Mouse (Mus musculus): ENCODE measurements around the gene Col25a1. TPM values are rescaled to one million over a fixed set of nuclear protein-coding genes. Genes with fewer than 3 reads are reported as not detected.

Col25a1 gene
- polyA plus RNA-seq, 1 experiment from 2014 or later: 6.3 TPM

DNA sequence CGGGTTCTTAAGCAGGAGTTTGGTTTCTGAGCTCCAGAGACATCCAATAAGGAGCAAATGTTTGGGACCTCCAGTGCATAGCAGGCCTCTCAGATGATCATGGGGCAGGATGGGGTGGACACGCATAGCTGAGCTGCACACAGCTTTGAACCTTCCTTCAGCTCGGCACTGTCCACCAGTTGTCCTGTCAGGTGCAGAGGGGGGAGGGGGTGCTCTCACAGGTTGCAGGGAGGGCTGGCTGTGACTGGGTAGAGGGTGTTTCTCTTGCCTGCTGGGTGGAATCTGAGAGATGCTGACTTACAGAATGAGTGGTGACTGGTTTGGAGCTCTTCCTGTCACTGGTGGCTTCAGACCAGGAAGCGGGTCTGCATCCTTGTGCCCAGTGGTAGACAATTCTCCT, 157.5 kb downstream of the Col25a1 start:
- peak overlapping the region; percentile 49 for H3K27ac ChIP-seq
- no peak for DNase-seq (ENCODE audit: low spot score)
- H3K4me1 ChIP-seq (replicated peaks; ENCODE audit: control insufficient read depth, insufficient read depth, low read length): peaks cover 20% of the 10 kb centered on the region; the same call in 1 of the 2 replicates
- ATAC-seq (ENCODE audit: low FRiP score): peak; percentile 26; the same call in 1 of the 2 replicates
- no peak overlapping the region for H3K4me3 ChIP-seq (replicated peaks; ENCODE audit: low read length)
- no peak overlapping the region for H3K4me2 ChIP-seq (replicated peaks)
- no peak overlapping the region for H3K9ac ChIP-seq
- no peaks in the 10 kb centered on the region for H3K27me3 ChIP-seq (ENCODE audit: control insufficient read depth, insufficient read depth, low read length)
- H3K36me3 ChIP-seq (replicated peaks; ENCODE audit: control insufficient read depth, insufficient read depth): no peaks in the 10 kb centered on the region
- H3K9me3 ChIP-seq (ENCODE audit: control insufficient read depth, low read length): no peaks in the 10 kb centered on the region
- 73% methylated on average over 4 of the region's 4 CpGs for WGBS

DNA sequence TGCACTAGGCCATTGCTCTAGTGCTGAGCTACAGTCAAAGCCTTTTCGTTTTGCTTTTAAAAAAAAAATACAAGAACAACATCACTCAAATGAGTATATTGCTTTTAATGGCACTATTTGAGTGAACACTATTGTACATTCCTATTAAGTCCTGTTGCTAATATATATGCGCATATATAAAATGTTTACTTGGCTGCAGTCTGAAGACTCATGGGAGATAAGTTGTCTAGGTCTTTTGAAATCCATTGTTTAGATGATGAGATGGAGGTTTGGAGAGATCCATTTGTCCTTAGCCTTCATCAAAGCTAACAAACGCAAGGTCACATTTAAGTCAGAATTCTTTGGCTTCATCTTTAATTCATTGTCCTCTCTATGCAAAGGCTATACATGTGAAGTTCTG, 157.9 kb downstream of the Col25a1 start:
- no peaks in the 10 kb centered on the region for H3K36me3 ChIP-seq (replicated peaks; ENCODE audit: control insufficient read depth, insufficient read depth)
- H3K4me2 ChIP-seq (replicated peaks): no peak overlapping the region
- H3K4me3 ChIP-seq (replicated peaks; ENCODE audit: low read length): no peak overlapping the region
- no peaks in the 10 kb centered on the region for H3K9me3 ChIP-seq (ENCODE audit: control insufficient read depth, low read length)
- peak overlapping the region; percentile 5; the same call in 1 of the 2 replicates for H3K27ac ChIP-seq
- ATAC-seq (ENCODE audit: low FRiP score): no peak
- no peak overlapping the region for H3K9ac ChIP-seq
- DNase-seq (ENCODE audit: low spot score): no peak
- no peaks in the 10 kb centered on the region for H3K27me3 ChIP-seq (ENCODE audit: control insufficient read depth, insufficient read depth, low read length)
- peaks cover 20% of the 10 kb centered on the region; the same call in 1 of the 2 replicates for H3K4me1 ChIP-seq (replicated peaks; ENCODE audit: control insufficient read depth, insufficient read depth, low read length)
- WGBS: 66% methylated on average over 3 of the region's 3 CpGs

DNA sequence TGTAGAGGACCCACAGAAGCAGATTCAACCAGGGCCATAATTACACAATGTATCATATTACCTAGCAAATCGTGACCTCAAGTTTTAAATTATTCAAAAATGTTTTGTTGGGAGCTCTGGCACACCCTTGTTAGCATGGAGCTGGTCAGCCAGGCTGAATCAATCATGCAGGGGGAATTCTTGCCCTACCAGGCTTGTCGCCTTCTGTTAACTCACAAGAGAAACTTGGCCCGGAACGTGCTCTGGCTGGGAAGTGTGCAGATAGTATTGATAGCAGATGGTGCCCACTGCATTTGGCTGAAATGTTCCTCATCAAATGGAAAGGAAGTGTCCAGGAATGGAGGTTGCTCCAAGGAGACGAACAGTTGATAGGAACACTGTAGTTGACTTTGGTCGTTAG, 158.9 kb downstream of the Col25a1 start:
- Histone ChIP-seq H3K4me3 (replicated peaks; ENCODE audit: low read length) (no peak overlapping the region), H3K4me1 (replicated peaks; ENCODE audit: control insufficient read depth, insufficient read depth, low read length) (peaks cover 20% of the 10 kb centered on the region; the same call in 1 of the 2 replicates), H3K27ac (no peak overlapping the region), H3K9me3 (ENCODE audit: control insufficient read depth, low read length) (no peaks in the 10 kb centered on the region), H3K27me3 (ENCODE audit: control insufficient read depth, insufficient read depth, low read length) (no peaks in the 10 kb centered on the region), H3K4me2 (replicated peaks) (no peak overlapping the region), H3K9ac (no peak overlapping the region), H3K36me3 (replicated peaks; ENCODE audit: control insufficient read depth, insufficient read depth) (no peaks in the 10 kb centered on the region)
- ATAC-seq (ENCODE audit: low FRiP score) (peak; percentile 71; the same call in 1 of the 2 replicates), DNase-seq (ENCODE audit: low spot score) (no peak)
- WGBS: 60% methylated on average over 6 of the region's 6 CpGs

GRCm38 (mm10) chr3:130290672-130291071, 159.4 kb downstream of the Col25a1 start:
- no peak for ATAC-seq (ENCODE audit: low FRiP score)
- Histone ChIP-seq H3K27ac (no peak overlapping the region), H3K4me3 (replicated peaks; ENCODE audit: low read length) (no peak overlapping the region), H3K9me3 (ENCODE audit: control insufficient read depth, low read length) (no peaks in the 10 kb centered on the region), H3K27me3 (ENCODE audit: control insufficient read depth, insufficient read depth, low read length) (no peaks in the 10 kb centered on the region), H3K36me3 (replicated peaks; ENCODE audit: control insufficient read depth, insufficient read depth) (no peaks in the 10 kb centered on the region), H3K4me2 (replicated peaks) (no peak overlapping the region), H3K9ac (no peak overlapping the region), H3K4me1 (replicated peaks; ENCODE audit: control insufficient read depth, insufficient read depth, low read length) (peaks cover 20% of the 10 kb centered on the region; the same call in 1 of the 2 replicates)
- WGBS: 98% methylated on average over 5 of the region's 5 CpGs
- no peak for DNase-seq (ENCODE audit: low spot score)

GRCm38 (mm10) chr3:130291926-130292325, 160.6 kb downstream of the Col25a1 start:
- H3K36me3 ChIP-seq (replicated peaks; ENCODE audit: control insufficient read depth, insufficient read depth): no peaks in the 10 kb centered on the region
- no peak overlapping the region for H3K4me2 ChIP-seq (replicated peaks)
- no peak for ATAC-seq (ENCODE audit: low FRiP score)
- H3K27me3 ChIP-seq (ENCODE audit: control insufficient read depth, insufficient read depth, low read length): no peaks in the 10 kb centered on the region
- peaks cover 20% of the 10 kb centered on the region; the same call in 1 of the 2 replicates for H3K4me1 ChIP-seq (replicated peaks; ENCODE audit: control insufficient read depth, insufficient read depth, low read length)
- no peaks in the 10 kb centered on the region for H3K9me3 ChIP-seq (ENCODE audit: control insufficient read depth, low read length)
- H3K9ac ChIP-seq: no peak overlapping the region
- WGBS: 83% methylated on average over 5 of the region's 5 CpGs
- no peak overlapping the region for H3K4me3 ChIP-seq (replicated peaks; ENCODE audit: low read length)
- no peak for DNase-seq (ENCODE audit: low spot score)
- H3K27ac ChIP-seq: no peak overlapping the region

DNA sequence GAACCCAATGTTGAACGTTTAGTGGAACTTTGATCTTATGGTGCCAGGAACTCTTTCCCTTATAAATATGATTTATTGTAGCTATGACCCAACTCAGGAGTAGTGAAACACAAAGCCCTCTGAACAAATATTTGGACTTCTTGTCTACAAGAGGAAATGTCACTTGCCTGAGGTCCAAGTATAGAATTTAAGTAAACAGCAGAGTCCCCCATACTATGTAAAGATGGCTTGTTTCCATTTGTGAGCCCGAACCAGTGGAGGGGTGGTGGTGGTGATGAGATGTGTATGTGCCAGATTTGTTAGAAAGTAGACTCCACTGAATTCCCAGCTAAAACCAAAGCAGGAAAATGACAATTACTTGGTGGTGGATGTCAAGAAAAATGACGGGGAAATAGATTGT, 169.2 kb downstream of the Col25a1 start:
- Histone ChIP-seq H3K9me3 (ENCODE audit: control insufficient read depth, low read length) (no peaks in the 10 kb centered on the region), H3K4me2 (replicated peaks) (no peak overlapping the region), H3K4me1 (replicated peaks; ENCODE audit: control insufficient read depth, insufficient read depth, low read length) (no peaks in the 10 kb centered on the region), H3K4me3 (replicated peaks; ENCODE audit: low read length) (no peak overlapping the region), H3K27me3 (ENCODE audit: control insufficient read depth, insufficient read depth, low read length) (no peaks in the 10 kb centered on the region), H3K9ac (no peak overlapping the region), H3K36me3 (replicated peaks; ENCODE audit: control insufficient read depth, insufficient read depth) (no peaks in the 10 kb centered on the region), H3K27ac (no peak overlapping the region)
- 91% methylated on average over 3 of the region's 3 CpGs for WGBS
- DNase-seq (ENCODE audit: low spot score) (no peak), ATAC-seq (ENCODE audit: low FRiP score) (no peak)

DNA sequence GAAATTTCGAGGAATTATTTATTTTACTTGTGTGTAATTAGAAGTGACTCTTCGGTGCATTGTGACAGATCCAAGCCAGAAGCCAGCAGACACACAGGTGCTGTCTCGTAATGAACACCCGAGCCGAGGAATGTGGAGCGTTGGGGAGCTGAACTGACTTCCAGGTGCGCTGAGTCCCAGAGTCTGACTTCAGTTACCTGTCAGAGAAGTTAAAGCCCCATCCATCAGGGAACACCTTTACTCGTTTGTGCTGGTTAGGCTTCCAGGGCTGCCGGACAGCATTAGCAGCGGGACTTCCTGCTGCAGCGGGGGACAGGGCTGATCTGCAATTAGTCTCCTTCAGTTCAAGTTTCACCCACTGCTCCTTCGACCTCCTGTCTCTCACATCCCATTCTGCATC, 172.3 kb downstream of the Col25a1 start:
- Histone ChIP-seq H3K9ac (no peak overlapping the region), H3K9me3 (ENCODE audit: control insufficient read depth, low read length) (no peaks in the 10 kb centered on the region), H3K4me2 (replicated peaks) (no peak overlapping the region), H3K27me3 (ENCODE audit: control insufficient read depth, insufficient read depth, low read length) (no peaks in the 10 kb centered on the region), H3K4me1 (replicated peaks; ENCODE audit: control insufficient read depth, insufficient read depth, low read length) (no peaks in the 10 kb centered on the region), H3K4me3 (replicated peaks; ENCODE audit: low read length) (no peak overlapping the region), H3K27ac (no peak overlapping the region), H3K36me3 (replicated peaks; ENCODE audit: control insufficient read depth, insufficient read depth) (no peaks in the 10 kb centered on the region)
- ATAC-seq (ENCODE audit: low FRiP score): no peak
- WGBS: 74% methylated on average over 12 of the region's 12 CpGs
- DNase-seq (ENCODE audit: low spot score): no peak

DNA sequence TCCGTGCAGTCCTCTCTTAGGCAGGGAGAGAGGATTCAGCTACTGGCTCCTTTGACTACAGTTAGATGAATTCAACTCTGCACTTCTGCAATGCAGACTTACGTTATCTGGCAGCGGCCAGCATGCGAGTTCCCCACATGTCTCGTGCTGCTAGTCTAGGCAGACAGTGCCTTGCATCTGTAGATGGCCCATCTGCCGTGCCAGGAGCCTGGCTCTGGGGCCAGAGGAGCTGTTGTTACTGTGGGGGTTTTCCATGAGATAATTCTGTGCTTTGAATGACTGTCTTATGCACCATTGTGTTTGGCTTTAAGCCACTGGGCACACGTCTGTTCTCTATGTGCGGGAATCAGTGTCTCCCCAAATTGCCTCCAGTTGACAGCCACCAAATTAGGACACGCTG, 173.5 kb downstream of the Col25a1 start:
- Histone ChIP-seq H3K27me3 (ENCODE audit: control insufficient read depth, insufficient read depth, low read length) (no peaks in the 10 kb centered on the region), H3K27ac (no peak overlapping the region), H3K4me3 (replicated peaks; ENCODE audit: low read length) (no peak overlapping the region), H3K9me3 (ENCODE audit: control insufficient read depth, low read length) (no peaks in the 10 kb centered on the region), H3K9ac (no peak overlapping the region), H3K4me1 (replicated peaks; ENCODE audit: control insufficient read depth, insufficient read depth, low read length) (peaks cover 6% of the 10 kb centered on the region; the same call in 1 of the 2 replicates), H3K4me2 (replicated peaks) (no peak overlapping the region), H3K36me3 (replicated peaks; ENCODE audit: control insufficient read depth, insufficient read depth) (no peaks in the 10 kb centered on the region)
- DNase-seq (ENCODE audit: low spot score) (no peak), ATAC-seq (ENCODE audit: low FRiP score) (peak; percentile 34; the same call in 1 of the 2 replicates)
- WGBS: 62% methylated on average over 9 of the region's 9 CpGs

DNA sequence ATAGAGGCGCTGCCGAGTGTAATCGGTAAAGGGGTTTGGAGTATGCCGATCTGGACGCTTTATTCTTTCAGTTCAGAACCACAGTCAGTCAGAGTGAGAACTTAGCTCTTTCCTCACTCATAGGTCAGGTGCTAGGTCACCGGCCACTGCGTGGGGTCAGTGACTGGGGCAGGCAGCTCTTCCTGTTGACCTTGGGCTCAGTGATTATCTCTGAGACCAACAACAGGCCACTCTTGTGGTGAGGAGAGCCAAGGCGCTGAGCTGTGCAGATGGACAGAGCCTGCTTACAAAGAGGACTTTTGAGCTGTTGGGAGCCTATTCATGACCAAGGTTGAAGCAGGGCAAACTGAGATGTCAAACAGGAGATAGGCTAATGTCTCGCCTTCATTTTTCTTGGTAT, 174.4 kb downstream of the Col25a1 start:
- DNase-seq (ENCODE audit: low spot score): no peak
- Histone ChIP-seq H3K4me1 (replicated peaks; ENCODE audit: control insufficient read depth, insufficient read depth, low read length) (peaks cover 15% of the 10 kb centered on the region; the same call in 1 of the 2 replicates), H3K36me3 (replicated peaks; ENCODE audit: control insufficient read depth, insufficient read depth) (no peaks in the 10 kb centered on the region), H3K9me3 (ENCODE audit: control insufficient read depth, low read length) (no peaks in the 10 kb centered on the region), H3K4me2 (replicated peaks) (no peak overlapping the region), H3K27ac (no peak overlapping the region), H3K27me3 (ENCODE audit: control insufficient read depth, insufficient read depth, low read length) (no peaks in the 10 kb centered on the region), H3K4me3 (replicated peaks; ENCODE audit: low read length) (no peak overlapping the region), H3K9ac (no peak overlapping the region)
- 81% methylated on average over 9 of the region's 9 CpGs for WGBS
- no peak for ATAC-seq (ENCODE audit: low FRiP score)

DNA sequence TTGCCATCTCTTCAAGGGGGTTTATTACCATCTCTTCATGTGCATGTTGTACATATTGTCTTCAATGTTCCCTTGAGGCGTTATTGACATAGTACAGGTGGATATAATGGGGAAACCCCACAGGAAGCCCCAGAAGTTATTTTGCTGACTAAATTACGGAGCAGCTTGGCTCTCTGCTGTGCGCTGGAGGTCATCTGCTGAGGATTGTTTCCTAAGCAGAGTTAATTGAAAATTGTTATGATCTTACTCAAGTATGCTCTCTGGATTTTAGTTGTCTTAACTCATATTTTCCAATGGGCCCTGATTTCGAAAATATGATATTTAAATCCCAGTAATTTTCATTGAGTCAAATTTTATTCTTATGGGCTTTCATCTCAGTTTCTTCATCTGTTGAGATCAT, 178.0 kb downstream of the Col25a1 start:
- no peaks in the 10 kb centered on the region for H3K27me3 ChIP-seq (ENCODE audit: control insufficient read depth, insufficient read depth, low read length)
- ATAC-seq (ENCODE audit: low FRiP score): no peak
- WGBS: 70% methylated on average over 4 of the region's 4 CpGs
- peaks cover 15% of the 10 kb centered on the region; the same call in 1 of the 2 replicates for H3K4me1 ChIP-seq (replicated peaks; ENCODE audit: control insufficient read depth, insufficient read depth, low read length)
- no peak for DNase-seq (ENCODE audit: low spot score)
- no peak overlapping the region for H3K4me3 ChIP-seq (replicated peaks; ENCODE audit: low read length)
- no peak overlapping the region for H3K4me2 ChIP-seq (replicated peaks)
- no peaks in the 10 kb centered on the region for H3K9me3 ChIP-seq (ENCODE audit: control insufficient read depth, low read length)
- no peak overlapping the region for H3K9ac ChIP-seq
- no peak overlapping the region for H3K27ac ChIP-seq
- H3K36me3 ChIP-seq (replicated peaks; ENCODE audit: control insufficient read depth, insufficient read depth): no peaks in the 10 kb centered on the region

All from hindbrain, embryonic 14.5 days (tissue).